Mouse (Mus musculus) heart, embryonic 11.5 days (tissue): ENCODE data around the gene Hcn3. TPM values are rescaled to one million over a fixed set of nuclear protein-coding genes. Genes with fewer than 3 reads are reported as not detected.

Experiments
- ATAC-seq: fragments of 200-750 bp; cut with Nextera tagmentation; replicated peaks from 2 replicates; pipeline ENCODE4 v1.8.0; 2017; ENCODE audit warnings: moderate library complexity; ENCODE audit not compliant: insufficient number of reproducible peaks, low FRiP score, low TSS enrichment
- H3K27ac ChIP-seq: fragments of 300-500 bp; sonication (generic); 2 replicates; pipeline ENCODE4 v1.5.1; 2014; ENCODE audit warnings: mild to moderate bottlenecking, low read depth, low read length
- H3K27me3 ChIP-seq: fragments of 300-500 bp; sonication (generic); 2 replicates; pipeline ENCODE4 v1.6.1; 2014; ENCODE audit warnings: mild to moderate bottlenecking, low read length, mixed read lengths; ENCODE audit not compliant: control insufficient read depth, insufficient read depth
- H3K36me3 ChIP-seq: fragments of 300-500 bp; sonication (generic); 2 replicates; pipeline ENCODE4 v1.6.1; 2014; ENCODE audit warnings: mild to moderate bottlenecking, low read length, moderate library complexity, mixed read lengths; ENCODE audit not compliant: control insufficient read depth, insufficient read depth
- H3K4me1 ChIP-seq: fragments of 300-500 bp; sonication (generic); 2 replicates; pipeline ENCODE4 v1.6.1; 2014; ENCODE audit warnings: low read length; ENCODE audit not compliant: control insufficient read depth, insufficient read depth
- H3K4me2 ChIP-seq: fragments of 300-500 bp; sonication (generic); 2 replicates; pipeline ENCODE4 v1.6.1; 2014; ENCODE audit warnings: mild to moderate bottlenecking, moderate library complexity
- H3K4me3 ChIP-seq: fragments of 300-500 bp; sonication (generic); 2 replicates; pipeline ENCODE4 v1.5.1; 2014; ENCODE audit warnings: low read depth, low read length
- H3K9ac ChIP-seq: fragments of 300-500 bp; sonication (generic); 2 replicates; pipeline ENCODE4 v1.6.1; 2014; ENCODE audit warnings: mild to moderate bottlenecking, low read depth, low read length, moderate library complexity
- H3K9me3 ChIP-seq: fragments of 300-500 bp; sonication (generic); replicated peaks from 2 replicates; pipeline ENCODE4 v1.6.1; 2016; ENCODE audit warnings: low read length; ENCODE audit not compliant: control insufficient read depth
- WGBS: fragments of 180-500 bp; shearing (Covaris S2); extraction: QIAGEN DNeasy Blood & Tissue Kit; methylation state at CpG from one replicate; pipeline ENCODE4 v1.1.7; 2014; ENCODE audit not compliant: insufficient replicate concordance; 5-methylcytosine and 5-hydroxymethylcytosine counted together
- polyA plus RNA-seq: library from polyadenylated mRNA; unstranded; fragments of >200 nt; fragmentation: Nextera tagmentation; extraction: Ambion mirVana; gene quantifications from 2 replicates; pipeline ENCODE4 v1.2.1, GENCODE M21; 2014

The Hcn3 gene
- polyA plus RNA-seq: 0.13 and 0.58 TPM in 2 replicates

GRCm38 (mm10) chr3:89159616-89160344, at the start of gene Hcn3:
Gene Hcn3, minus strand, starts transcription at chr3:89160196.
- peak within 1 kb of the TSS; percentile 53; the same call in 1 of the 2 replicates for H3K9ac ChIP-seq

GRCm38 (mm10) chr3:89209731-89210130, 49.7 kb upstream of the Hcn3 start:
- no peak overlapping the region for H3K27ac ChIP-seq
- H3K4me1 ChIP-seq: peaks cover 13% of the 10 kb centered on the region
- no peak overlapping the region for H3K4me3 ChIP-seq
- H3K4me2 ChIP-seq: no peak overlapping the region
- H3K27me3 ChIP-seq: no peaks in the 10 kb centered on the region
- peaks cover 24% of the 10 kb centered on the region for H3K36me3 ChIP-seq
- WGBS: 87% methylated on average over 7 of the region's 7 CpGs
- no peak overlapping the region for H3K9ac ChIP-seq
- no peak for ATAC-seq
- no peaks in the 10 kb centered on the region for H3K9me3 ChIP-seq

More at GRCm38 (mm10) chr3:89159616-89160344, at the start of gene Hcn3:
- under 1% methylated on average over 61 of the region's 66 CpGs for WGBS
- Histone ChIP-seq H3K4me2 (peak within 1 kb of the TSS; percentile 100), H3K4me1 (peaks cover 8% of the 10 kb centered on the region), H3K4me3 (peak within 1 kb of the TSS; percentile 62), H3K27me3 (peaks cover 19% of the 10 kb centered on the region), H3K27ac (no peak within 1 kb of the TSS), H3K36me3 (no peaks in the 10 kb centered on the region), H3K9me3 (no peaks in the 10 kb centered on the region)
- peak; percentile 62 for ATAC-seq

GRCm38 (mm10) chr3:89208736-89209135, 48.7 kb upstream of the Hcn3 start:
- no peak for ATAC-seq
- WGBS: 83% methylated on average over 6 of the region's 6 CpGs
- H3K4me2 ChIP-seq: no peak overlapping the region
- H3K4me3 ChIP-seq: no peak overlapping the region
- no peak overlapping the region for H3K27ac ChIP-seq
- H3K4me1 ChIP-seq: peaks cover 10% of the 10 kb centered on the region
- H3K27me3 ChIP-seq: no peaks in the 10 kb centered on the region
- H3K9ac ChIP-seq: no peak overlapping the region
- no peaks in the 10 kb centered on the region for H3K9me3 ChIP-seq
- peaks cover 24% of the 10 kb centered on the region for H3K36me3 ChIP-seq

GRCm38 (mm10) chr3:89208075-89208657, 48.2 kb upstream of the Hcn3 start:
- no peaks in the 10 kb centered on the region for H3K9me3 ChIP-seq
- H3K36me3 ChIP-seq: peaks cover 24% of the 10 kb centered on the region
- H3K9ac ChIP-seq: no peak overlapping the region
- ATAC-seq: no peak
- no peaks in the 10 kb centered on the region for H3K27me3 ChIP-seq
- peaks cover 13% of the 10 kb centered on the region for H3K4me1 ChIP-seq
- WGBS: 87% methylated on average over 13 of the region's 13 CpGs
- no peak overlapping the region for H3K4me2 ChIP-seq
- H3K4me3 ChIP-seq: no peak overlapping the region
- no peak overlapping the region for H3K27ac ChIP-seq

GRCm38 (mm10) chr3:89206695-89207094, 46.7 kb upstream of the Hcn3 start:
- 86% methylated on average over 2 of the region's 2 CpGs for WGBS
- H3K9ac ChIP-seq: no peak overlapping the region
- no peak overlapping the region for H3K4me2 ChIP-seq

GRCm38 (mm10) chr3:89206079-89206478, 46.1 kb upstream of the Hcn3 start:
- Histone ChIP-seq H3K27ac (no peak overlapping the region), H3K36me3 (peaks cover 22% of the 10 kb centered on the region), H3K4me3 (no peak overlapping the region), H3K27me3 (no peaks in the 10 kb centered on the region), H3K4me2 (no peak overlapping the region), H3K4me1 (peaks cover 8% of the 10 kb centered on the region), H3K9ac (no peak overlapping the region), H3K9me3 (no peaks in the 10 kb centered on the region)
- no peak for ATAC-seq
- WGBS: 84% methylated on average over 7 of the region's 7 CpGs

More at GRCm38 (mm10) chr3:89206695-89207094, 46.7 kb upstream of the Hcn3 start:
- Histone ChIP-seq H3K4me1 (peaks cover 9% of the 10 kb centered on the region), H3K27me3 (no peaks in the 10 kb centered on the region), H3K4me3 (no peak overlapping the region), H3K36me3 (peaks cover 24% of the 10 kb centered on the region), H3K9me3 (no peaks in the 10 kb centered on the region), H3K27ac (no peak overlapping the region)
- ATAC-seq: no peak

- H3K27ac ChIP-seq: no peak overlapping the region
- no peaks in the 10 kb centered on the region for H3K9me3 ChIP-seq
- peaks cover 5% of the 10 kb centered on the region for H3K4me1 ChIP-seq
- no peaks in the 10 kb centered on the region for H3K27me3 ChIP-seq
- peaks cover 7% of the 10 kb centered on the region; the same call in 1 of the 2 replicates for H3K36me3 ChIP-seq
- ATAC-seq: no peak
- peak overlapping the region; percentile 70 for H3K4me2 ChIP-seq
- peak overlapping the region; percentile 69 for H3K9ac ChIP-seq
- 33% methylated on average over 5 of the region's 5 CpGs for WGBS
- H3K4me3 ChIP-seq: peak overlapping the region; percentile 69
These were observed 43.1 kb upstream of the Hcn3 start for GRCm38 (mm10) chr3:89203142-89203514.

- Histone ChIP-seq H3K4me2 (peak within 1 kb of the TSS; percentile 70), H3K27ac (no peak within 1 kb of the TSS), H3K27me3 (no peaks in the 10 kb centered on the region), H3K4me3 (peak within 1 kb of the TSS; percentile 69), H3K4me1 (peaks cover 5% of the 10 kb centered on the region), H3K9ac (peak within 1 kb of the TSS; percentile 69), H3K36me3 (peaks cover 5% of the 10 kb centered on the region; the same call in 1 of the 2 replicates), H3K9me3 (no peaks in the 10 kb centered on the region)
- peak; percentile 57; the same call in 1 of the 2 replicates for ATAC-seq
- 26% methylated on average over 13 of the region's 13 CpGs for WGBS
These were observed 42.5 kb upstream of the Hcn3 start, which contains the start of gene Gba for GRCm38 (mm10) chr3:89202253-89203141. Gene Gba, plus strand, starts transcription at chr3:89202928.
